Mouse (Mus musculus): Measurements from ENCODE around the gene Mmp2. TPM values are rescaled to one million over a fixed set of nuclear protein-coding genes. Genes with fewer than 3 reads are reported as not detected.
A peak's percentile ranks its signal among the peaks of the same experiment; 100 is the strongest.

Gene Mmp2
- polyA plus RNA-seq, 1 experiment from 2014 or later: 22.4 TPM

DNA sequence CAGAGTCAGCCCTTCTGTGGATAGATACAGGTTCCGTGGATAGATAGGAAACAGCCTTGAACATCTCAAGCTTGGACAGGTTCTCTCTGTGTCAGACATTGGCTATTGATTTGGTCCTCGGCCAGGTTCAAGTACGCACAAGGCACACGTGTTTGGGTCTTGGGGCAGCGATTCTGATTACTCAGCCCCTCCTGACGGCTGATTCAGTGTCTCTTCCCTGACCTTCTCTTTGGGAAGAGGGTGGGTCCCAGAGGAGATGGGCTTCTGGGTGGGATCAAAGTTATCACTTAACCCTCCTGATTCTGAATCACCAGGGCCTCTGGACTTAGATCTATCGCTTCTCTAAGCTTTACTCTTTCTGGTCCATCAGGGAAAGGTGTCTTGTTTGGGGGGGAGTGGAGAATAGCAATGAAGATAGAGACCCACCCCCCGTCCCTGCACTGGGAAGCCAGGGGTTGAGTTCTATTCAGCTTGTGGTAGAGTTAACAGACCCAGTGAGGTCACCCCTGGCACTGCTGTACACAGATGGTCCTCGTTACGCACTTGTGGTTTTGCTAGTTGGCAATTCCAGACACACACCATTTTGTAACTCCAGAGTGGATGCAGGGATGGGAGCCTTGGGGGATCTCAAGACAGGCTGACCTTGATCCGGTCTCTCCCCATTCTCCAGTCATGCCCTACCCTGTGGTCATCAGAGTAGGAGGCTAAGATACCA lies 7.9 kb downstream of the Mmp2 start:
- no peaks in the 10 kb centered on the region for H3K4me1 ChIP-seq (ENCODE audit: control insufficient read depth, insufficient read depth, low read depth, low read length)
- 83% methylated on average over 11 of the region's 11 CpGs for WGBS
- H3K36me3 ChIP-seq (ENCODE audit: control insufficient read depth, insufficient read depth, low read length): no peaks in the 10 kb centered on the region
- H3K27ac ChIP-seq (ENCODE audit: low read depth, low read length): no peak overlapping the region
- no peak overlapping the region for H3K9ac ChIP-seq (ENCODE audit: low read depth, low read length)
- no peak overlapping the region for H3K4me2 ChIP-seq (ENCODE audit: low read length)
- no peaks in the 10 kb centered on the region for H3K27me3 ChIP-seq (replicated peaks; ENCODE audit: control insufficient read depth, insufficient read depth, low read length)
- no peaks in the 10 kb centered on the region for H3K9me3 ChIP-seq (ENCODE audit: control insufficient read depth, low read length)
- no peak for ATAC-seq
- no peak overlapping the region for H3K4me3 ChIP-seq (ENCODE audit: low read length)

DNA sequence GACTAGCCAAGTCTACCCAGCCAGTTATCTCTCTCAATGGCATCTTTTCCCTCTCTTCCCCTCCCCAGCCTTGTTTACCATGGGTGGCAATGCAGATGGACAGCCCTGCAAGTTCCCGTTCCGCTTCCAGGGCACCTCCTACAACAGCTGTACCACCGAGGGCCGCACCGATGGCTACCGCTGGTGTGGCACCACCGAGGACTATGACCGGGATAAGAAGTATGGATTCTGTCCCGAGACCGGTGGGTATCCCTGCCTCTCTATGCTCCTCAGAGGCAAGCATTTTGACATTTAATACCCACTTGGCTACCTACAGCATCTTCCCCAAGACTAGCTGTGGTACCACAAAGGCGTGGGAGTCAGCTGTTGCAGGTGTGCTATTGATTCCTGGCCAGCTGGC lies 8.8 kb downstream of the Mmp2 start:
- H3K4me3 ChIP-seq (ENCODE audit: low read length): no peak overlapping the region
- H3K4me1 ChIP-seq (ENCODE audit: control insufficient read depth, insufficient read depth, low read depth, low read length): no peaks in the 10 kb centered on the region
- ATAC-seq: no peak
- H3K27me3 ChIP-seq (replicated peaks; ENCODE audit: control insufficient read depth, insufficient read depth, low read length): no peaks in the 10 kb centered on the region
- no peaks in the 10 kb centered on the region for H3K36me3 ChIP-seq (ENCODE audit: control insufficient read depth, insufficient read depth, low read length)
- no peak overlapping the region for H3K27ac ChIP-seq (ENCODE audit: low read depth, low read length)
- no peaks in the 10 kb centered on the region for H3K9me3 ChIP-seq (ENCODE audit: control insufficient read depth, low read length)
- H3K9ac ChIP-seq (ENCODE audit: low read depth, low read length): no peak overlapping the region
- WGBS: 95% methylated on average over 11 of the region's 11 CpGs
- no peak overlapping the region for H3K4me2 ChIP-seq (ENCODE audit: low read length)

DNA sequence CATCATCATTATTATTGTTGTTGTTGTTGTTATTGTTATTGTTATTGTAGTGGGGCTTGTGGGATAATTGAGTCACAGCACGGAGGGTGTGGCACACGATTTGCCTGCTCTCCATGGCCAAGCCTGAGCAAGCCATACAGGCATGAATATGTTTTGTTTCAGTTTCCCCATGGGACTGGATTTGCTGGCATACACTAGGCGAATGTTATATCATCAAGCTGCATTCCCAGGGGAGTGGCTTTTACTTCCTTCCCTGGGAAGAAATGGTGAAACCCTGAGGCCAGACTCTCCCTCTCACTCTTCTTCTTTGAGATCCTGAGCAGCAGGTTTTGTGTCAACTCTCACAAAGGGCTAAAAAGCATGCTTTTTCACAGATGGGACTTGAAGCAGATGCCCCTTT lies 11.5 kb downstream of the Mmp2 start:
- Histone ChIP-seq H3K4me2 (ENCODE audit: low read length) (no peak overlapping the region), H3K9me3 (ENCODE audit: control insufficient read depth, low read length) (no peaks in the 10 kb centered on the region), H3K27me3 (replicated peaks; ENCODE audit: control insufficient read depth, insufficient read depth, low read length) (no peaks in the 10 kb centered on the region), H3K9ac (ENCODE audit: low read depth, low read length) (no peak overlapping the region), H3K27ac (ENCODE audit: low read depth, low read length) (no peak overlapping the region), H3K36me3 (ENCODE audit: control insufficient read depth, insufficient read depth, low read length) (no peaks in the 10 kb centered on the region), H3K4me1 (ENCODE audit: control insufficient read depth, insufficient read depth, low read depth, low read length) (no peaks in the 10 kb centered on the region), H3K4me3 (ENCODE audit: low read length) (no peak overlapping the region)
- no peak for ATAC-seq
- 79% methylated on average over 3 of the region's 3 CpGs for WGBS

DNA sequence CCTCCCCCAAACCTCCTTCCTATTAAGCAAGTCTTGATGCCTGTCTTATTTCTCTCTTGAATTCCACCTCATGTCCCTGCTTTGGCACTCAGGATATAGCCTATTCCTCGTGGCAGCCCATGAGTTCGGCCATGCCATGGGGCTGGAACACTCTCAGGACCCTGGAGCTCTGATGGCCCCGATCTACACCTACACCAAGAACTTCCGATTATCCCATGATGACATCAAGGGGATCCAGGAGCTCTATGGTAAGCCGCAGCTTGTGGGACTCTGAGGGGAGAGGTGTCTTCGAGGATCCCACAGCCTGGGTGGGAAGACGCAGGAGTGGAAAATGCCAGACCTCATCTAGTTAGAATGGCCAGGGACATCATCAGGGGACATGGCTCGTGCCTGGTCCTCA lies 12.1 kb downstream of the Mmp2 start:
- Histone ChIP-seq H3K36me3 (ENCODE audit: control insufficient read depth, insufficient read depth, low read length) (no peaks in the 10 kb centered on the region), H3K4me3 (ENCODE audit: low read length) (no peak overlapping the region), H3K9ac (ENCODE audit: low read depth, low read length) (no peak overlapping the region), H3K27me3 (replicated peaks; ENCODE audit: control insufficient read depth, insufficient read depth, low read length) (no peaks in the 10 kb centered on the region), H3K4me1 (ENCODE audit: control insufficient read depth, insufficient read depth, low read depth, low read length) (no peaks in the 10 kb centered on the region), H3K4me2 (ENCODE audit: low read length) (no peak overlapping the region), H3K27ac (ENCODE audit: low read depth, low read length) (no peak overlapping the region), H3K9me3 (ENCODE audit: control insufficient read depth, low read length) (no peaks in the 10 kb centered on the region)
- 96% methylated on average over 8 of the region's 8 CpGs for WGBS
- no peak for ATAC-seq

DNA sequence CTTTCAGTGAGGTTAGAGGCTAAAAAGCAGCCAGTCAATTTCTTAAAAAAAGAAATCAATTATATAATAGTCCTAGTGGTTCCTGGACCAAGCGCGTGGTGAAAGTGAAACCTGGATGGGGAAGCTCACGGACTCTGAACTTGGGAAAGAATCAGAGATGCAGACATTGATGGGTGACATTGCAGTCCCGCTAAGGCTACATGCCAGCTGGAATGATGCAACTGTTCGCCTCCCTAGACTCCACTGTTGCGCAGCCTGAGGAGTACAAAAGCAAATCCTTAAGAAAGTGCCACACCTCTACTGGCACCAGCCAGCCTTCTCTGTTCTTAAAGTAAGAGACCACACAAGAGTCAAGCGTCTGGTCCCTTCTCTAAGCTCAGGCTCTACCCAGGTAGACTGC lies 12.8 kb downstream of the Mmp2 start:
- H3K9ac ChIP-seq (ENCODE audit: low read depth, low read length): no peak overlapping the region
- no peak overlapping the region for H3K4me2 ChIP-seq (ENCODE audit: low read length)
- H3K4me1 ChIP-seq (ENCODE audit: control insufficient read depth, insufficient read depth, low read depth, low read length): no peaks in the 10 kb centered on the region
- WGBS: 94% methylated on average over 7 of the region's 7 CpGs
- H3K9me3 ChIP-seq (ENCODE audit: control insufficient read depth, low read length): no peaks in the 10 kb centered on the region
- H3K27ac ChIP-seq (ENCODE audit: low read depth, low read length): no peak overlapping the region
- H3K27me3 ChIP-seq (replicated peaks; ENCODE audit: control insufficient read depth, insufficient read depth, low read length): no peaks in the 10 kb centered on the region
- no peak for ATAC-seq
- no peaks in the 10 kb centered on the region for H3K36me3 ChIP-seq (ENCODE audit: control insufficient read depth, insufficient read depth, low read length)
- H3K4me3 ChIP-seq (ENCODE audit: low read length): no peak overlapping the region

DNA sequence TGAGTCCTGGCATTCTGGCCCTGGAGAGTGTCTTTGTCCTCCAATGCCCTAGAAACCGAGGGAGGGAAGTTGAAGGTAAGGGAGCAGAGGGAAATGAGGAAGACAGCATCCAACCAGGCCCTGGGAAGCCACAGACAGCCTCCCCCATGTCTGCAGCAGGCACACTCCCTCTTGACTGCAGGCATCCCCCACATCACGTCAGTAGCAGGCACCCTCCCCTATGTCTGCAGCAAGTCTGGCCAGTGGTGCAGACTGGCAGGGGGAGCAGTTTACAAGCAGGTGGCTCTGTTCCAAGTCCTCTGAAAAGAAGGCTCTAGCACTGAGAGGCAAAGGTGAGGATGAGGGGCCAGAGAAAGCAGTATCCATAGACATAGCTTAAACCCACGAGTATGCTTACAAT lies 19.6 kb downstream of the Mmp2 start:
- H3K4me2 ChIP-seq (ENCODE audit: low read length): peak overlapping the region; percentile 18
- H3K4me3 ChIP-seq (ENCODE audit: low read length): no peak overlapping the region
- no peaks in the 10 kb centered on the region for H3K36me3 ChIP-seq (ENCODE audit: control insufficient read depth, insufficient read depth, low read length)
- peaks cover 19% of the 10 kb centered on the region for H3K4me1 ChIP-seq (ENCODE audit: control insufficient read depth, insufficient read depth, low read depth, low read length)
- no peaks in the 10 kb centered on the region for H3K9me3 ChIP-seq (ENCODE audit: control insufficient read depth, low read length)
- peak; percentile 19; the same call in 1 of the 2 replicates for ATAC-seq
- 19% methylated on average over 3 of the region's 3 CpGs for WGBS
- 0 out of 2 replicates have a peak, but pooled peaks cover 2% of the 10 kb centered on the region for H3K27me3 ChIP-seq (replicated peaks; ENCODE audit: control insufficient read depth, insufficient read depth, low read length)
- H3K27ac ChIP-seq (ENCODE audit: low read depth, low read length): peak overlapping the region; percentile 31; the same call in 1 of the 2 replicates
- H3K9ac ChIP-seq (ENCODE audit: low read depth, low read length): 0 out of 2 replicates have a peak overlapping the region, but pooled peaks have one; percentile 25

GRCm38 (mm10) chr8:92847299-92847698 lies 20.2 kb downstream of the Mmp2 start:
- Histone ChIP-seq H3K9me3 (ENCODE audit: control insufficient read depth, low read length) (no peaks in the 10 kb centered on the region), H3K27me3 (replicated peaks; ENCODE audit: control insufficient read depth, insufficient read depth, low read length) (0 out of 2 replicates have a peak, but pooled peaks cover 2% of the 10 kb centered on the region), H3K4me1 (ENCODE audit: control insufficient read depth, insufficient read depth, low read depth, low read length) (peaks cover 19% of the 10 kb centered on the region), H3K27ac (ENCODE audit: low read depth, low read length) (no peak overlapping the region), H3K4me3 (ENCODE audit: low read length) (no peak overlapping the region), H3K36me3 (ENCODE audit: control insufficient read depth, insufficient read depth, low read length) (no peaks in the 10 kb centered on the region), H3K4me2 (ENCODE audit: low read length) (peak overlapping the region; percentile 18), H3K9ac (ENCODE audit: low read depth, low read length) (no peak overlapping the region)
- 21% methylated on average over 9 of the region's 9 CpGs for WGBS
- ATAC-seq: 0 out of 2 replicates have a peak, but pooled peaks have one; percentile 16

DNA sequence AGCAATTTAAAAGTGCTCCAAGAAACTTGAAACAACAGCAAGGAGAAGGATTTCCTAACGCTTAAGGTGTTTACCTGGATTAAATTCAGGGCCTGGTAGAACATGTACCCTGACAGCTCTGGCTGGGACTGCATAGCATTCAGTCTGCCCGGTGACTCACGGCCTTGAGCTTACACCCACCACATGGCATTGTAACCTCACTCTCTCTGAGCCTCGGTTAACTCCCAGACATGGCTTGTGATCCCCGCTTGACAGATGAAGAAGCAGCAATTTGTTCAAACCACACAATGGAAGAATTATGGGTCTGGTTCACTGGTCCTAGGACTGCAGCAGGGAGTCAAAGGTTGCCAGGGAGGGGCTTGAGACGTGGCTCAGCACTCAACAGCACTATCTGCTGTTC lies 22.2 kb downstream of the Mmp2 start:
- 58% methylated on average over 6 of the region's 6 CpGs for WGBS
- no peak for ATAC-seq

GRCm38 (mm10) chr8:92850239-92850638 lies 23.1 kb downstream of the Mmp2 start:
- H3K9me3 ChIP-seq (ENCODE audit: control insufficient read depth, low read length): no peaks in the 10 kb centered on the region
- no peak overlapping the region for H3K9ac ChIP-seq (ENCODE audit: low read depth, low read length)
- ATAC-seq: peak; percentile 94
- no peak overlapping the region for H3K4me3 ChIP-seq (ENCODE audit: low read length)
- H3K36me3 ChIP-seq (ENCODE audit: control insufficient read depth, insufficient read depth, low read length): no peaks in the 10 kb centered on the region
- WGBS: 56% methylated on average over 4 of the region's 4 CpGs
- peak overlapping the region; percentile 54; the same call in 1 of the 2 replicates for H3K27ac ChIP-seq (ENCODE audit: low read depth, low read length)
- H3K27me3 ChIP-seq (replicated peaks; ENCODE audit: control insufficient read depth, insufficient read depth, low read length): 0 out of 2 replicates have a peak, but pooled peaks cover 5% of the 10 kb centered on the region
- no peak overlapping the region for H3K4me2 ChIP-seq (ENCODE audit: low read length)
- H3K4me1 ChIP-seq (ENCODE audit: control insufficient read depth, insufficient read depth, low read depth, low read length): peaks cover 19% of the 10 kb centered on the region

More for the DNA sequence above, 22.2 kb downstream of the Mmp2 start:
- no peak overlapping the region for H3K4me2 ChIP-seq (ENCODE audit: low read length)
- H3K27me3 ChIP-seq (replicated peaks; ENCODE audit: control insufficient read depth, insufficient read depth, low read length): 0 out of 2 replicates have a peak, but pooled peaks cover 5% of the 10 kb centered on the region
- H3K9me3 ChIP-seq (ENCODE audit: control insufficient read depth, low read length): no peaks in the 10 kb centered on the region
- peaks cover 19% of the 10 kb centered on the region for H3K4me1 ChIP-seq (ENCODE audit: control insufficient read depth, insufficient read depth, low read depth, low read length)
- H3K27ac ChIP-seq (ENCODE audit: low read depth, low read length): no peak overlapping the region
- H3K4me3 ChIP-seq (ENCODE audit: low read length): no peak overlapping the region
- no peak overlapping the region for H3K9ac ChIP-seq (ENCODE audit: low read depth, low read length)
- no peaks in the 10 kb centered on the region for H3K36me3 ChIP-seq (ENCODE audit: control insufficient read depth, insufficient read depth, low read length)
